Mouse (Mus musculus): ENCODE data around the gene Pp2d1. TPM values are rescaled to one million over a fixed set of nuclear protein-coding genes. Genes with fewer than 3 reads are reported as not detected.
"Not testable (repeated sequence)": the region's sequence is repeated elsewhere in the genome, so short reads cannot be mapped to it uniquely, and the experiment has no call there.

Pp2d1 gene
- polyA plus RNA-seq, 1 experiment from 2014 or later: 0.33 TPM

DNA sequence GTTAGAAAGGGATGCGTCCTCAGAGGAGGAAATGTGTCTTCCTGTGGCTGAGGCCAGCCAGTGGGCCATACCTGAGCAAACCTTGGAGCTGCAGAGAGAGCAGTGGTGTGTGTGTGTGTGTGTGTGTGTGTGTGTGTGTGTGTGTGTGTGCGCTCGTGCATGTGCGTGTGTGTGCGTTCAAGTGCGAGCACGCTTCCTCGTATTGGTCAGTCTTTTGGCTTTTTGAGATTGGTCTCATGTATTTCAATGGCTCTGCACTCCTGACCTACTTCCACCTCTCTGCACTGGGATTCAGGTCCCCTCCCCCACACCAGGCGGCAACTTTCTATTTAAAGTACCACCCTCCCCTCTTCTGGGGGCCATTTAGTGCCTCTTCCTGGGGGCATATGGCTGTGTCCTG lies 39.5 kb upstream of the Pp2d1 start:
- WGBS (ENCODE audit: insufficient replicate concordance): 50% methylated on average over 9 of the region's 9 CpGs
- Histone ChIP-seq H3K9ac (ENCODE audit: low read depth, low read length) (no peak overlapping the region), H3K27me3 (ENCODE audit: control insufficient read depth, insufficient read depth, low read length) (no peaks in the 10 kb centered on the region), H3K27ac (ENCODE audit: low read depth, low read length) (peak overlapping the region; percentile 60), H3K4me1 (ENCODE audit: control insufficient read depth, insufficient read depth, low read length) (peaks cover 27% of the 10 kb centered on the region), H3K9me3 (replicated peaks; ENCODE audit: control insufficient read depth, low read length) (no peaks in the 10 kb centered on the region), H3K4me2 (peak overlapping the region; percentile 35), H3K36me3 (ENCODE audit: control insufficient read depth, insufficient read depth, low read length) (no peaks in the 10 kb centered on the region), H3K4me3 (ENCODE audit: low read depth, low read length) (no peak overlapping the region)
- ATAC-seq (replicated peaks; ENCODE audit: insufficient number of reproducible peaks, low FRiP score, low TSS enrichment): peak; percentile 57; the same call in 1 of the 2 replicates

DNA sequence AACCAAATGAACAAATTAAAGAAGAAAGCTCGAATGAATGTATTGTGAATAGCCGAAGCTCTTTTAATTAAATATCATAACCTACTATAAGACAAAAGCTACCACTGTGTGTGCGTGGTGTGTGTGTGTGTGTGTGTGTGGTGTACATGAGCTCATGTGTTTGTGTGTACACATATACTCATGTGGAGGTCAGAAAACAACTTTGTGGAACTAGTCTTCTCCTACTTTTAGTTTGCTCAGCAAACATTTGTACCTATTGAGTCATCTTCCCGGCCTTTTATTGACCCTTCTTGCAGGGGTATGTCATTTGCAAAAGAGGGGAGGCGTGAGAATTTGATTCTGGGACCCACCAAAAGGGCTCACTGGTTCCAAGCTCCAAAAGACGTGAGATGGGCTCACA lies 39.0 kb upstream of the Pp2d1 start:
- Histone ChIP-seq H3K36me3 (ENCODE audit: control insufficient read depth, insufficient read depth, low read length) (no peaks in the 10 kb centered on the region), H3K27me3 (ENCODE audit: control insufficient read depth, insufficient read depth, low read length) (no peaks in the 10 kb centered on the region), H3K4me3 (ENCODE audit: low read depth, low read length) (no peak overlapping the region), H3K4me2 (peak overlapping the region; percentile 35; the same call in 1 of the 2 replicates), H3K27ac (ENCODE audit: low read depth, low read length) (peak overlapping the region; percentile 60; the same call in 1 of the 2 replicates), H3K4me1 (ENCODE audit: control insufficient read depth, insufficient read depth, low read length) (peaks cover 26% of the 10 kb centered on the region), H3K9me3 (replicated peaks; ENCODE audit: control insufficient read depth, low read length) (no peaks in the 10 kb centered on the region), H3K9ac (ENCODE audit: low read depth, low read length) (no peak overlapping the region)
- ATAC-seq (replicated peaks; ENCODE audit: insufficient number of reproducible peaks, low FRiP score, low TSS enrichment): no peak
- WGBS (ENCODE audit: insufficient replicate concordance): 73% methylated on average over 6 of the region's 6 CpGs

DNA sequence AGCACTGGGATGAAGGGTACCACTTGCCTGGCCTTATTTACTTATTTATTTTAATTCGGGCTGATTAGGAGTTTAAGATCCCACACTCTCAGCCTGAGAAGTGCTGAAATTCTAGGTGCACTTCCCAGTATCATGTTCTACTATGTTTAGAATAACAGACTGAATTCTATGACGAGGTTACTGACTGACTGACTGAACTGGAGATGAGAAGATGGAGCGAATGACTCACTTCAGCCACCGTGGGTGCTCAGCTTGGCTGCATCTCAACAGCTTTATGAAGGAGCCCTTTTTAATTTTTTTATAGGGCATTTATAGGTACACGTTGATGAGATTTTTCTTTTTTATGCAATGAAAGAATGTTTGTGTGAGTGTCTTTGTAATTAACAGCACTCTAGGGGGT lies 38.5 kb upstream of the Pp2d1 start:
- no peak overlapping the region for H3K27ac ChIP-seq (ENCODE audit: low read depth, low read length)

DNA sequence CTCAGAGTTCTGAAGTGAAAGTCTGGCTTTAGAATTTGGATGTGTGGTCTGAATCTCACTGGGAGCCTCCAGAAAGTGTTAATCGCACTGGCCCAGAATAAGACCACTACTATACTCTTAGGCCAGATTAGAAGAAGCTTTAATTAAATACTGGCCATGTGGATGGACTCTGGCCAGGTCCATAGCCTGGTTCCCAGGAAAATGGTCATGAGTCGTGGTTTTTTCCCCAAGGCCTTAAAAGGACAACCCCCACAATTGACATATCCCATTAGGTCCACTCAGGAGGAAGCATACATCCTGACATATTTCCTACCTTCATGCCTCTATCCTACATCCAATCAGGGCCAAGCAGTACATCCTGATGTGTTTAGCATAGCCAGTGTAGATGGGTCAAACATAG lies 37.9 kb upstream of the Pp2d1 start:
- no peak overlapping the region for H3K4me2 ChIP-seq

More for the DNA sequence above, 38.5 kb upstream of the Pp2d1 start:
- peaks cover 27% of the 10 kb centered on the region for H3K4me1 ChIP-seq (ENCODE audit: control insufficient read depth, insufficient read depth, low read length)
- no peaks in the 10 kb centered on the region for H3K36me3 ChIP-seq (ENCODE audit: control insufficient read depth, insufficient read depth, low read length)
- H3K4me2 ChIP-seq: no peak overlapping the region
- 63% methylated on average over 5 of the region's 5 CpGs for WGBS (ENCODE audit: insufficient replicate concordance)
- H3K9ac ChIP-seq (ENCODE audit: low read depth, low read length): no peak overlapping the region
- ATAC-seq (replicated peaks; ENCODE audit: insufficient number of reproducible peaks, low FRiP score, low TSS enrichment): no peak
- no peaks in the 10 kb centered on the region for H3K9me3 ChIP-seq (replicated peaks; ENCODE audit: control insufficient read depth, low read length)
- no peaks in the 10 kb centered on the region for H3K27me3 ChIP-seq (ENCODE audit: control insufficient read depth, insufficient read depth, low read length)
- no peak overlapping the region for H3K4me3 ChIP-seq (ENCODE audit: low read depth, low read length)

DNA sequence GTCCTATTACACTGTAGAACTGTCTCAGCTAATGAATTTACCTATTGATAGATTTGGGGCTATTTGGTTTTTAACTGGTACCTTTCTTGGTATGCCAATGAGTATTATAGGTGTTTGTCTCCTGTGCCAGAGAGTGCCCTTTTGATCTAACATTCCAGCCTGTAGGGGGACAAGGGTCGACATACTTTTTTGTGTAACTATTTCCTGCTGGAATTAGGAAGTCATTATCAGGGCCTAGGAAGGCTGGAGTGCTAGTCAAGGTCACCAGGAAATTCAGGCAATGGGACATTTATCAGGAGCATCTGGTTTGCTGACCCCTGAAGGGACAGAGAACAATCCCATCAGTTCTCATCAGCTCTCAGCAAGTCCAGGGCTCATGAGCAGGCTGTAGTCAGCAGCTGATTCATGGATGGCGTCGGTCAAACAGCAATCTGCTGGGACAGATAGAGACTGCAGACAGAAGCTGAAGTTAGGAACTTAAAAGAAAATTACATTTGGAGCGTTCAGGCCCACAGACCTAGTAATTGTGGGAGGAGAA lies 33.8 kb upstream of the Pp2d1 start:
- ATAC-seq (replicated peaks; ENCODE audit: insufficient number of reproducible peaks, low FRiP score, low TSS enrichment): no peak
- H3K27ac ChIP-seq (ENCODE audit: low read depth, low read length): no peak overlapping the region

More for the DNA sequence above, 37.9 kb upstream of the Pp2d1 start:
- Histone ChIP-seq H3K9ac (ENCODE audit: low read depth, low read length) (no peak overlapping the region), H3K9me3 (replicated peaks; ENCODE audit: control insufficient read depth, low read length) (no peaks in the 10 kb centered on the region), H3K27me3 (ENCODE audit: control insufficient read depth, insufficient read depth, low read length) (no peaks in the 10 kb centered on the region), H3K27ac (ENCODE audit: low read depth, low read length) (no peak overlapping the region), H3K4me3 (ENCODE audit: low read depth, low read length) (no peak overlapping the region), H3K4me1 (ENCODE audit: control insufficient read depth, insufficient read depth, low read length) (peaks cover 23% of the 10 kb centered on the region), H3K36me3 (ENCODE audit: control insufficient read depth, insufficient read depth, low read length) (no peaks in the 10 kb centered on the region)
- 81% methylated on average over 2 of the region's 2 CpGs for WGBS (ENCODE audit: insufficient replicate concordance)
- no peak for ATAC-seq (replicated peaks; ENCODE audit: insufficient number of reproducible peaks, low FRiP score, low TSS enrichment)

DNA sequence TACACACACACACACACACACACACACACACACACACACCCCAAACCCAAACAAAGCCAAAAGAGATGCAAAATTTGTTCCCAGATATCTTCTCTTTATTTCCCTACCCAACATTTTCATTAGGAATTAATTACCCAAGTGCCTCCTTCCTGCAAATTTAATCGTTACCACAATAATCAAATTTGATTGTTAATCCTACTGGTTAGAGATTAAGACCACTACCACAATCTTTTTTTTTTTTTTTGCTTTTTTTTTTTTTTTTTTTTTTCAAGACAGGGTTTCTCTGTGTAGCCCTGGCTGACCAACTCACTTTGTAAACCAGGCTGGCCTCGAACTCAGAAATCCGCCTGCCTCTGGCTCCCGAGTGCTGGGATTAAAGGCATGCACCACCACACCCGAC lies 31.7 kb upstream of the Pp2d1 start:
- H3K9ac ChIP-seq (ENCODE audit: low read depth, low read length); ATAC-seq (replicated peaks; ENCODE audit: insufficient number of reproducible peaks, low FRiP score, low TSS enrichment): not testable (repeated sequence)
- 83% methylated on average over 5 of the region's 5 CpGs for WGBS (ENCODE audit: insufficient replicate concordance)

More for the DNA sequence above, 33.8 kb upstream of the Pp2d1 start:
- H3K27me3 ChIP-seq (ENCODE audit: control insufficient read depth, insufficient read depth, low read length): no peaks in the 10 kb centered on the region
- WGBS (ENCODE audit: insufficient replicate concordance): 27% methylated on average over 4 of the region's 4 CpGs
- no peak overlapping the region for H3K4me3 ChIP-seq (ENCODE audit: low read depth, low read length)
- peaks cover 30% of the 10 kb centered on the region for H3K4me1 ChIP-seq (ENCODE audit: control insufficient read depth, insufficient read depth, low read length)
- H3K36me3 ChIP-seq (ENCODE audit: control insufficient read depth, insufficient read depth, low read length): no peaks in the 10 kb centered on the region
- H3K9ac ChIP-seq (ENCODE audit: low read depth, low read length): no peak overlapping the region
- H3K4me2 ChIP-seq: no peak overlapping the region
- H3K9me3 ChIP-seq (replicated peaks; ENCODE audit: control insufficient read depth, low read length): no peaks in the 10 kb centered on the region

DNA sequence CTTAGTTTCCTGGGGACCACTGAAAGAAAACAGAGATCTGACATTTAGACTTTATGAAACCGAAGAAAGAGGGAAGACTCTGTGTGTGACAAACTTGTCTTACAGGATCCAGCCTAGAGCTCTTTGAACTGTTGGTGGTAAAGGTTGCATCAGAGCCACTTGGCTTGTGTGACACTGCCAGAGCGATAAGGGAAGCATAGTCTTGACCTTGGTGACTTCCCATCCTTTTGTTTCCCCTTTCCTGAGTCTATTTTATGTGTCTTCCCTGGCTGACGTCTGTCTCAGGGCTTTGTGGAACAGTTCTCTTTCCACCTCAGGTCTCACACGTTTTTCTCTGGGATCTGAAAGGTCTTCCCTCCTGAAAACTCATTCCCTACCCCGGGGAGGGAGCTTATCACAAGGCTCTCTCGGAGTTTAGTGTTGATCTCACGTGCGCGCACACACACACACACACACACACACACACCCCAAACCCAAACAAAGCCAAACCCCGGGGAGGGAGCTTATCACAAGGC lies 31.2 kb upstream of the Pp2d1 start:
- Histone ChIP-seq H3K27ac (ENCODE audit: low read depth, low read length) (peak overlapping the region; percentile 84), H3K4me1 (ENCODE audit: control insufficient read depth, insufficient read depth, low read length) (peaks cover 26% of the 10 kb centered on the region), H3K36me3 (ENCODE audit: control insufficient read depth, insufficient read depth, low read length) (no peaks in the 10 kb centered on the region), H3K4me3 (ENCODE audit: low read depth, low read length) (no peak overlapping the region), H3K27me3 (ENCODE audit: control insufficient read depth, insufficient read depth, low read length) (no peaks in the 10 kb centered on the region), H3K4me2 (peak overlapping the region; percentile 96), H3K9ac (ENCODE audit: low read depth, low read length) (peak overlapping the region; percentile 50; the same call in 1 of the 2 replicates), H3K9me3 (replicated peaks; ENCODE audit: control insufficient read depth, low read length) (no peaks in the 10 kb centered on the region)
- 10% methylated on average over 10 of the region's 10 CpGs for WGBS (ENCODE audit: insufficient replicate concordance)
- no peak for ATAC-seq (replicated peaks; ENCODE audit: insufficient number of reproducible peaks, low FRiP score, low TSS enrichment)

More for the DNA sequence above, 31.7 kb upstream of the Pp2d1 start:
- H3K4me2 ChIP-seq: peak overlapping the region; percentile 96; the same call in 1 of the 2 replicates
- not testable (repeated sequence) for H3K4me3 ChIP-seq (ENCODE audit: low read depth, low read length); H3K36me3 ChIP-seq (ENCODE audit: control insufficient read depth, insufficient read depth, low read length); H3K27me3 ChIP-seq (ENCODE audit: control insufficient read depth, insufficient read depth, low read length); H3K9me3 ChIP-seq (replicated peaks; ENCODE audit: control insufficient read depth, low read length)
- H3K4me1 ChIP-seq (ENCODE audit: control insufficient read depth, insufficient read depth, low read length): peaks cover 26% of the 10 kb centered on the region
- H3K27ac ChIP-seq (ENCODE audit: low read depth, low read length): peak overlapping the region; percentile 84; the same call in 1 of the 2 replicates

DNA sequence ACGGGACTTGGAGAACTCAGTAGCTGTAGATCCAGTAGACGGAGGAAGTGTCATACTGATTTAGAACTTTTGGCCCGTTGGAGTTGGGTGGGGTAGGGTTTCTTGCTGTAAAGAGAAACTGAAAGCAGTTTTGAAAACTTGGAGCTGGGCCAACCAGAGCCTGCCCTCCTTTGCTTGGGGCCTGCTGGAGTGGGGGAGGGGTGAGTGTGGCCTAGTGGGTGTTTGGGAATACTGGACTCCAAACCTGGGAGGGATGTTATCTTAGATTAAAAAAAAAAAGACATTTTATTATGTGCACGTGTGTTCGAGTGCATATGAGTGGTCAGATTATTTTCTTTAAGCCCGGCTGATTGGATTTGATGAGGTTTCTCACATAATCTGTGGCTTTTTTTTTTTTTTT lies 30.6 kb upstream of the Pp2d1 start:
- Histone ChIP-seq H3K9me3 (replicated peaks; ENCODE audit: control insufficient read depth, low read length) (no peaks in the 10 kb centered on the region), H3K27me3 (ENCODE audit: control insufficient read depth, insufficient read depth, low read length) (no peaks in the 10 kb centered on the region), H3K36me3 (ENCODE audit: control insufficient read depth, insufficient read depth, low read length) (no peaks in the 10 kb centered on the region), H3K27ac (ENCODE audit: low read depth, low read length) (peak overlapping the region; percentile 84), H3K9ac (ENCODE audit: low read depth, low read length) (peak overlapping the region; percentile 44), H3K4me1 (ENCODE audit: control insufficient read depth, insufficient read depth, low read length) (peaks cover 26% of the 10 kb centered on the region), H3K4me3 (ENCODE audit: low read depth, low read length) (peak overlapping the region; percentile 21; the same call in 1 of the 2 replicates), H3K4me2 (peak overlapping the region; percentile 96)
- 42% methylated on average over 6 of the region's 6 CpGs for WGBS (ENCODE audit: insufficient replicate concordance)
- ATAC-seq (replicated peaks; ENCODE audit: insufficient number of reproducible peaks, low FRiP score, low TSS enrichment): no peak
